Mouse (Mus musculus): ENCODE measurements around the gene Mief1.

Gene Mief1

DNA sequence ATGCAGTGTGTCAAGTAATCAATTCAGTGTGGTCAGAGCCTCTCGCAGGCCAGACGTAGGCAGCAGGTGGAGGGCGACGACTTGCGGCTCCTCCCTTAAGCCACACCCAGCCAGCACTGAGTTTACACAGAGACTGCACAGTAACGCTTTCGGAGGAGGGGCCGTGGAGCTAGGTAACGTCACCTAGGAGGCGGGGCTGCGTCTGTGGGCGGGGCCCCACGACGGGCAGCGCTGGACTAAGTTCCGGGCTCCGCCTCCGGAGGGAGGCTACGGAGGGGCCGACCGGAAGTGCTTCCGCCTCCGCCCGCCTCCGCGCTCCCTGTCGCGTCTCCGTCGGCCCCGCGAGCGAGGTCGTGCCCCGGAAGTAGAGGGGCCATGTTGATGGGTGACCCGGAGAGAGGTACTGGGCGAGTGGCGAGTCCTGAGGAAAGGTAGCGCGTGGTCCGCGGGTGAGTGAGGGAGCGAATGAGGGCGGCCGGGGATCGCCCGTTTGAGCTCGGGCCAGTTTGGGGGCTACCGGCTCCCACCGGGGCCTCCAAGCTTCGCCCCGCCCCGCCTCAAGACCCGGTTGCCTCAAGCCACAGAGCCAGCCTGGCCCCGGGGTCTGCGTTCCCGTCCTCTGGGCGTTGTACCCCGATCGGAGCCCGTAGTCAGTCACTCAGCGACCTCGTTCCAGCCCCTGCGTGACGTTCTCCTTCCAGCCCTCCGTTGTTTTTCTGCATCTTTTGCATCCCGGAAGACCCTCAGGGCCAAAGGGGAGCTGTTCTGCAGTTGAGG lies at the start of gene Mief1:
Gene Mief1 (plus strand): TSS at position 286 of the 777 bp plus-strand sequence.
- peak; percentile 84 for DNase-seq (ENCODE audit: low read depth, low spot score)

DNA sequence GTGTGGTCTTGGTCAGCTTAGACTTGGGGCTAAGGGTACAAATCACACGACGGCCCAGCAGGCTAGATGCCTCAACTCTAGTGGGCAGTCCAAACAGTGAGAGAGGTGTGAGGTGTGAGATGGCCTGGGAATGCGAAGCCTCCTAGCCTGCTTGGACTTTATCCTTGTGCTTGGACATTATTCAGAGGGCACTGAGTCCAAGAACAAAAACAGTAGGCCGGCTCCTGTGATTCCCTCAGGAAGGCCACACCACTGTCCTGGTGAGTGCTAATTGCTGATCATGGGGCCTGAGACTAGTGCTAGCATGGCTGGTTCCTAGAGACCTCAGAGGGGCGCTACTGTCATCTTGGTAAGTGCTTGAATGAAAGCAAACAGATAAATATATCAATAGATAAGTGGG lies 44.9 kb upstream of the Mief1 start:
- DNase-seq (ENCODE audit: low read depth, low spot score), result no peak

DNA sequence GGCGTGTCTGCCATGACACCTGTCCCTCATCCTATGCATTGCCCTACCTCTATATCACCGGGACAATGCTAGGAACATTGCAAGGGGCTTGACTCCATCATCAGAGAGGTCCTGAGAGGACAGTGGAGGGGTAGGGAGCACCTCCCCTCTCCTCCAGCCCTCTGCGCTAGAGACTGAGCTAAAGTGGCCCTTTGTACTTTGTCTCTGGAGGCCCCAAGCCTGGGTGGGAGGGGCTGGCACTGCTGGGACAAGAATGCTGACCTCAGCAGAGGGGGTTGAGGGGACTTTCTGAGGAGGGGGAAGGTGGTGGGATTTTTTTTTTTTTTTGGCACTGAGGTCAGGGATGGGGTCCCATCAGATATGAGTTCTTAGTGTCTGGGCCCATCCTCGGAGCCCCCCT lies 43.7 kb upstream of the Mief1 start:
- no peak for DNase-seq (ENCODE audit: low read depth, low spot score)

DNA sequence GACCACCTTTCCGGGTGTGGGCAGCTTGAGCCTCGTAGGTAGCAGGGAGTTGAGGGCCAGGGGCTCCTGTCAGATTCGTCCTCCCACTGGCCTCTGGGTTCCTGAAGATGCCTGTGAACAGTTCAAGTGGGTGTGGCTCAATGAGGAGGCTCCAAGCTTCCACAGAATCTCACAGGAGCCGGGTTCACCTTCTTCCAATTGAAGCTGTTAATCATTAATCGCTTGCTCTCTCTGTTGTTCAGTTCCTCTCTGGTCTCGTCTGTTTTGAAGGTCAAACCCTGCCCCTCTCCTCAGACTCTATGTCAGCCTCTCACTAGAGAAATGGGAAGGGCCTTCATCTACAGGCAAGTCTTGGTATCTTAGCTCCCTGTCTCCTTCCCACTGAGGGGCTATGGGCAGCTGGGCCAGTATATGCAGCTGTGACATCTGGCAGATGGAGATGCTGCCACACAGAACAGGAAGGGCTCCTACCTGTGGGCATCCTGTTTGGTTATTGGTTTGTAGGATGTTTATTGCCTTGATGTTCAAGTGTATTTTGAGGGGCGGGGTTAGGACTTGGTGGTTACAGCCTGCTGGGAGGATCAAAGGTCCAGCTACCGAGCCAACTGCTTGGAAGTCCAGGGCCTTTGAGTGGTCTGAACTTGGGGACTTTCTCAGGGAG lies 42.1 kb upstream of the Mief1 start:
- DNase-seq (ENCODE audit: low read depth, low spot score), result no peak

DNA sequence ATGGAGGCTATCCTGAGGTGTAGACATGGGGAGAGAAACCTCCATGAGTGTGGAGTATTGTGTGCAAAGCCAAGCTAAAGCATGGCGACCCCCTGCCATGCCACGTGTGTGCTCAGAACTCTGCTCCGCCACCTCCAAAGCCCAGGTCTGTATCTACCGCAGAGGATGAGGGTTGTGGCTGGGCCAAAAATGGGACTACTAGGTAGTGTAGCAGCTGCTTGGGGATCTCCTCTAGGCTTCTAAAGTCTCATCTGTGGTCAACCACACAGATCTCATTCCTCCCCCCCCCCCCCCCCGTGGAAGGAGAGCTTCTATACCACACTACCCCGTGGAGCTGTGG lies 41.6 kb upstream of the Mief1 start:
- no peak for DNase-seq (ENCODE audit: low read depth, low spot score)

DNA sequence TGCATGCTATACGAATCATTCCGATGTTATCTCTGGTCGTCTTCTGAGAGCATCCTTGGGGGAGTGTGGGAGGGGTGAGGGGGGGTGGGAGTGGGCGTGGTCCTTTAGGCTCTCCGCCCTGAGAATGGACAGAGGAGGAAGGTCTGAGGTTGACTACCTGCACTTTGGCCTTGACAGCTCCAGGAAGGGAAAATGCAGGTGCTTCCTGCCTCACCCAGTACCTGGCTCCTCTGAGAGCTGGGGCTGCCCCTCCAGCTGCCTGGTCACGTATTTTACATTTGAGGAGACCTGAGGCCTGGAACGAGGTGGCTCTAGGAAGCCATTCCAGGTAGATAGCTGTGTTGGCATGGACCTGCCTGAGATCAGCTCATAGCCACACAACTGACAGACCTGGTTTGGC lies 41.0 kb upstream of the Mief1 start:
- DNase-seq (ENCODE audit: low read depth, low spot score), result no peak

DNA sequence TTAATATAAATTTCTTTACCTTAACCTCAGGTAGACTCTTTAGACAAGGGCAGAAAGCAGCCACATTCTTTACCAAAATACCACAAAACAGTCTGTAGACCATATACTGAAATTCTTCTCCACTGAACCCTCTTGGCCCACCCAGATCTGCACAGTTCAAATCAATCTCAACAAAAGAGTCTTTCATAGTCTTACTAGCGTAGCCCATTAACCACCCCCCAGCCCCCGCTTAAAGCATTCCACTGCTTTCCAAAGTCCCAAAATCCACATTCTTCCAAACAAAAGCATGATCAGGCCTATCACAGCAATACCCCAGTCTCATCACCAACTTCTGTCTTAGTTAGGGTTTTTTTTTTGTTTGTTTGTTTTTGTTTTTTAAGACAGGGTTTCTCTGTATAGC lies 34.3 kb upstream of the Mief1 start:
- no peak for DNase-seq (ENCODE audit: low read depth, low spot score)

DNA sequence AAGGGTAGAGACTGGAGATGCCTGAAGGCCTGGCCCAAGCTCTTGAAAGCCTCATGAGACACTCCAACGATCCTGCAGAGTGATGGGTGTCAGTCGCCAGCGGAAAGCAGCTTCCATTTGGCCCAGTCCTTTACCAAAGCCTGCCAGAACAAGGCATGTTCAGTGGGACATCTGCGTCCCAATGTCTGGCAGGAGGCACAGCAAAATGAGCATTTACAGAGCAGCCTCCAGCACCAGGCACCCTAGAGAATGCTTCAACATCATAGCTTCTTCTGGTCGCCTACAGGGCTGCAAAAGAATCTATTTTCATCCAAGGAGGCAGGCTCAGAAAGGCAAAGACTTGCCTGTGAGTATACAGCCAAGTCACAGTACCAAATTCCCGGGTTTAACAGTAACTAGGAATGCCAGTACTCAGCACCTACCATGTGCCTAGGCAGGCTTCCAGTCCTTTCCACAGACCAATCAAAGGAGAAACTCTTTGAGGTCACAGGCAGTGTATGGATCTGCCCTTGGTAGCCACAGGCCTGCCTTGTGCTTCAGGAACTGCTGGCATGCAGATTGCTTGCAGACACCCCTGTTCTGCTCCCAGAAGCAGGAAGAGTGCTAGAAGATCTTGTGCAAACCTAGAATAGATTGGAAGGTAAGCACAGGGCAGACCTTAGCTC lies 31.6 kb upstream of the Mief1 start:
- DNase-seq (ENCODE audit: low read depth, low spot score), result no peak

DNA sequence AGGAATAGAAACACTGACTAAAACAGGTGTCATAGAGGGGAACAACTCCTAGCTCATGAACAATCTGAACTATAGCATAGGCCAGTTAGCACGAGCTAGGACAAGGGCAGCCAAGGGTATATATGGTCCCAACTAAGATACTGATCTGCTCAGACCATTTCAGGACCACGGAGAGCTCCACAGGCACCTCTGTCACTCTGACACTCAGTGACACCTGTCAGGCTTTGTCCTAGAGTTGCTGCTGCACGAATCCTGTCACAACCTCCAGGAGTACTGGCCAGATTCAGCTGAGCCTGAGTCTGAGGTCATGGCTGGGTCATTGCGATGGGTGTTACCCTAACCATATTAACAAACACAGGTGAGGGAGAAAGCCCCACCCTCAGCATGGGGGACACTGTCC lies 30.4 kb upstream of the Mief1 start:
- no peak for DNase-seq (ENCODE audit: low read depth, low spot score)

DNA sequence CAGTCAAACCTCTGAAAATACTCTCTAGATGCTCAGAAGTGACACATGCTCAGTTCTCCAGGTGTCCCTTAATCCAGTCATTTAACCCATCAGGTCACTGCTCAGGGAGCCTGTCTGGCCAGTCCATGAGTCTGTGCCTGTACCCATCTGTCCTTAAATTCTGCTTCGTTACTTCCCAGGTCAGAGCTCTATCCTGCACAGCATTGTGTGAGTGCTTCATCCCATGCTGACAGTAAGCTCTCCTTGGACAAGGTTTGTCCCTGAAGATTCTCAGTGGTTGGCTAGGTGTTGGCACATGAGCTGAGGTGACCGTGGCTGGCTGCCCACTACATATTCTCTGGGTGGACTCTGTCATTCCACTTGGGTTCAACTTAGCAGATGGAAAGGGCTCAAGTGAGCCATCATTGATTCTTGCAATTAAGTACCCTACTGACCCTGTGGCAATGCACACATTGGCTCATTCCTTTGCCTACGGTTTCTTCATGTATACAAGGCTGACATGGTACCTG lies 27.7 kb upstream of the Mief1 start:
- no peak for DNase-seq (ENCODE audit: low read depth, low spot score)

DNA sequence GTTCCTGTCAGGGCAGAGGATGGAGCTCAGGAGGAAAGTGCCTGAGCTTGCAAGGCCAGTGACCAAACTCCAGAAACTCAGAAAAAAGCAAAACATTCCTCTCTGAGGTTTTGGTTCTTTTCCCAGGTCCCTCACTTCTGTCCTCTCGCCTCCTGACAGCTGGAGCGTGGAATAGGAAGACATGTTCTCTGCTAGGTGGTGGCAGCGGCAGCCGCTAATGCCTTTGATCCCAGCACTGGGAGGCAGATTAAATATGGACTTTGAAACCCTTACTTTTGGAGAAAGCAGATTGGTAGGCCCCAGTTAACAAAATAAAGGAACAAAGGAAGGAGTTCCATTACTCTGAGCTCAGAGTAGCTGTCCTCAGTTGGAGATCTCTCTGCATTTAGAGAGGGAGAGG lies 25.4 kb upstream of the Mief1 start:
- no peak for DNase-seq (ENCODE audit: low read depth, low spot score)

DNA sequence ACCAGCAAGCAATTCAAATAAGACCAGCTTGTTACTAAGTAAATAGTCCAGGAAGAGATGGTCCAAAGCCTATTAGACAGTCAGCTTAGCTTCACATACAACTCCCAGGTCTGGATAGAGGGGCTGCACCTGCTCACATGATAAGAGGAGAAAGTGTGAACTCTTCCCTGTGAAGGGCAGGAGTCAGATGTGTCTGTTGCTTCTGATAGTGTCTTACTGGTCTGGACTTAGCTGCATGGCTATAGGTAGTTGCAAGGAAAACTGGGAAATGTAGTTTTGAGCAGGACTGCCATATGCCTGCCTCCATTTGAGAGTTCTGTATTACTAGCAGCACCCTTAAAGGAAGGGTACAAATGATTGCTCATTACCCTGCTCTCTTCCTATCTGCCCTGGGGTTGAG lies 20.1 kb upstream of the Mief1 start:
- no peak for DNase-seq (ENCODE audit: low read depth, low spot score)

DNA sequence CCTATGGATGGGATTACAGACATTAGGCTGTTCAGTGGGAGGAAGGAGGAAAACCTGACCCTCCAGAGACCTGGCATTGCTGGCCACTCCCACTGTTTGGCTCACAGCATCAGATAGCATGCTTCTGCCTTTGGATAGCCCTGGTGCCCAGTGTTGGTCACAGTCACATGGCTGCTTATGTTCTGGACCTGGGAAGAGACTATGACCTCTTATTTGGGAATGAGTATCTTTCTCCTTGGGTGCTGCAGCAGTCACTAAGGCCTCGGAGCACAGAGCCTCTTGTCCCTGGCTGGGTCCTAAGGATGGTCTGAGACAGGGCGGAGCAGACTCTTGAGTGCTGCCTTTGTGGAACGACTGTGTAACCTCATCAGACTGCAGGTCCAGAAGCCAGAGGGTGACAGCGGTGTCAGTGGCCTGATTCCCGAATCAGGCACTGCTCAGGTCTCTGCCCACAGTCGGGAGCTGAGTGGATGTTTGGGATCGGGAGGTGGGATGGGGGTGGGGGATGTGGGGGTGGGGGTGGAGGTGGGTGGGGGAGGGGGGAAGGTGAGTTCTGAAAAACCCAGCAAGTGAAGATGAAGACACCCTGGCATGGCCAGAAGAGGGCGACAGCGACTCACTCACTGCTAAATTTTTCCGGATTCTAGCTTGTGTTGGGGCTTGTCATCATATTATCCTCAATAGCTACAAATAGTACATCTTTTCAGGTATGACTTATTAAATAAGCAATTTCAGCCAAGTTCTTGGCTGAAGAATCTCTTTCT lies 17.9 kb upstream of the Mief1 start:
- no peak for DNase-seq (ENCODE audit: low read depth, low spot score)

DNA sequence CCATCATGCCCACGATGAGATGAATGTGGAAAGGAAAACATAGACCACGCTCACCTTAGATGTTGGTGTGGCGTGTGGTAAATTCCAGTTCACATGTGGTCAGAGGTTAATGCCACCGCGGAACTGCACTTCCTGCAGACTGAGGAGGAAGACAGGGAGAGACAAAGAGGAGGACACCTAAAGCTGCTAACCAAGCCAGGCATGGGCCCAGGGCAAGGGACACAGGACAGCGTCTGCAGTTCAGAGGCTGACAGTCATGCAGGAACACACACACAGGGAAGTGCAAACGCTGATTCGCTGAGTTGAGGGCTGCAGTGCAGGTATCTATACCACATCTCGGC lies 17.4 kb upstream of the Mief1 start:
- no peak for DNase-seq (ENCODE audit: low read depth, low spot score)

DNA sequence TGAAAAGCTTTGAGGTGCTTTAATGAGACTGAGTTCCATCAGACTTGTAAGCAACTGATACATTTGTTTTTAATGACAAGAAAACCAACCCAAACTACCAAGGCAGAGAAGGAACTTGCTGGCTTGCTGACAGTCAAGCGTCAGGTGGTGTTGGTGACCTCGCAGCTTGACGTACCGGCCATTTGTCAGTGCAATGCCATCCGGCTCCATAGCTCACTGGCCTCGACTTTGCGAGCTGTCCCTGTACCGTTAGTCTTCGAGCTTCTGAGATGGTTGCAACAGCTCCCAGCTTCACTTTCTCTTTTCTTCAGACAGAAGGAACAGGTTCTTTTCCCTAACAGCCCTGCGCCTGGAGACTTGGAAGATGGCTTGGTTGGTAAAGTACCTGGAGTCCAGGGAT lies 16.3 kb upstream of the Mief1 start:
- no peak for DNase-seq (ENCODE audit: low read depth, low spot score)

DNA sequence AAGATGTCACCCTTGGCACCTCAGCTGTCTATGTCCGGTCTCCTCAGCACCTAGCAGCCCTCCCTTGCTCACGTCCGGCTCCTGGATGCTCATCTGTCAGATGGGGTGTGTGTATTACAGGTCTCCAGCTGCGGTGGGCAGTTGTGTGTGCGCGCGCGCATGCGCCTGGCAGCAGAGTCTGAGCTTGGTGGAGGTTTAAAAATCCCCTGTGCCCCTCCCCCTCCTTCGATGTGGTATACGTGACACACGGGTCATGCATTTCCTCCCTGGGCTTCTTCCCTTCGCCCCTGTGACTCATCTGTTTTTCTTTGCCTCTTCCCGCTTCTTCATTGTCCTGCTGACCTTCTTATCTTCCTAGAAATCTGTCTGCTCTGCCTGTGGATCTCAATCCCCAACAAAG lies 14.6 kb upstream of the Mief1 start:
- no peak for DNase-seq (ENCODE audit: low read depth, low spot score)

DNA sequence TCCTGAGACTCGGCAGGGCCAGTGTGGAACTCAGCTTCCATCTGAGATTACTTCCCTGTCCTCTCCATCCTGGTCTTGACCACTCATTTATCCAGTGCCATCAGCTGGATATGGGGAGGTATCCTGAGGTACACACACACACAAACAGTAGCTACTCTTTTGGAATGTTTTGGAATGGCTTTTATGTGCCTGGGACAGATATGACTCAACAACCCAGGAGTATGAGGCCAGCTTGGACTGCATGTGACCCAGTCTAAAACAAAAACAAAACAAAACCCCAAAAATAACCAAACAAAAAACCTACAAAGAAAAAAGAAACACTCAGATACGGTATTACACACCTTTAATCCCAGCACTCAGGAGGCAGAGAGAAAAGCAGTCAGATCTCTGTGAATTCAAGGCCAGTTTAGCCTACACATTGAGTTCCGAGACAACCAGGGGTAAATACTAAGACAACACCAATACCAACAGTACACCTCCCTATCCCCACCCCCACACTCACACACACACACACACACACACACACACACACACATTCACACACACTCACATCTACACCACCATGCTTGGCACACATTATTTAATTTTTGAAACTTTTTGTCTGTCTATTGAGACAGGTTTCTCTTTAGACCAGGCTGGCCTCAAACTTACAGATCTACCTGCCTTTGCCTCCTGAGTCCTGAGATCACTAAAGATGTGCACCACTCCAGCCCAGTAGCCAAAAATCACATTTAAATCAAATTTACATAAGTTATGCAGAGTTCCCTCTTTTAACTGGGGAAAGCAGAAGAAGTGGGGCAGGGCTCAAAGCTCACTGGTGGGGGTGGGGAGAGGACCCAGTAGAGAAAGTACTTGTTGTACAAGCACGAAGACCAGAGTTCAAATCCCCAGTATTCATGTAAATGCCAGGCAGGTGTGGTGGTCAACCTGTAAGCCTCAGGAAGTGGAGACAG lies 13.8 kb upstream of the Mief1 start:
- DNase-seq (ENCODE audit: low read depth, low spot score), result no peak

DNA sequence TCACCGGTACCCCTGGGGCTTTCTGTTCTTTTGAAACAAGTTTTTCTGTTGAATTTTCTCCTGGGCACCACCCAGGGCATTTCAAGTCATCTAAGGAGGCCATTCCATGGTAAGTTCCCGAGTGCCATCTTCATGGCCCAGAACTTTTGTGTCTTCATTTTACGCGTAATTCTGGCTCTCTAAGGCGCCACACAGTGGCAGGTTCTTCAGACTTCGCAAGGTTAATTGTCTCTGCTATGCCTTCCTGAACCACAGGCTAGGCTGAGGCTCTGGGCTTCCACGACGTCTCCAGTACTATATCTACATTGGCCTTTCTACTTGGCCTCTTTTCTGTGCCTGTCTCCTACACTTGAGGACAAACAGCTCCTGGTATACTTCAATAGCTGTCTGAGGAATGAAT lies 12.8 kb upstream of the Mief1 start:
- no peak for DNase-seq (ENCODE audit: low read depth, low spot score)

DNA sequence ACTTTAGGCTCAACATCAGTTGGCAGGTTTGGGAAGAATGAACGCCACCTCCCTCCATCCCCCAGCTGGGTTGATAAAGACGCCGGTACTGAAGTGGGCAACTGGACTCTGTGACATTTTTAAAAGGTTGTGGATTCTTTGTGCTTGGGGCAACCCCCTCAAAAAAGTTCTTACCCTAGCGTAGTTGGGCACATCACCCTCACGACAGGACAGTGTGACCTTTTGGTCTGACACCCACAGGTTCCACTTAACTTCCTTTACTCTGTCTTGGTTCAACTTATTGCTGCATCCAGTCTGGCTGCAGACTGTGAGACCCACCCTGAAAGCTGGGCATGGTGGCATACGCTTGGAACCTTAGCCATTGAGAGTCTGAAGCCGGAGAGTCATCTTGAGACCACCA lies 10.1 kb upstream of the Mief1 start:
- DNase-seq (ENCODE audit: low read depth, low spot score), result no peak

DNA sequence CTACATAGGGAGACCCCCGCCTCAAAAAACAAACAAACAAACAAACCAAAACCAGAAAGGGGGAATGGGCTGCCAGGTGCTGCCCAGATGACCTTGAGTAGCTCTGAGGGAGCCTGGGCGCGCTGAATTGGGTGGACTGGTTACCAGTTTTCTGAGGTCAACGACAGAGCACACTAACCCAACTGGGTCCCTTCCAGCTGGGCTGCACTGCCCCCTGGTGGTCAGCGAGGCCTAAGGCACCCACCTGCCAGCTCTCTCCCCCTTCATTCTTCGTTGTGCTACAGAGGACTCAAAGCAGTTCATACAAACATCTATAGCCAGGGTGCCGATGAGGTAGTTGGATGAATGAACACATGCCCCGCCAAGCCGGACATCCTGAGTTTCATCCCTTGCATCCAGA lies 8.6 kb upstream of the Mief1 start:
- no peak for DNase-seq (ENCODE audit: low read depth, low spot score)

DNA sequence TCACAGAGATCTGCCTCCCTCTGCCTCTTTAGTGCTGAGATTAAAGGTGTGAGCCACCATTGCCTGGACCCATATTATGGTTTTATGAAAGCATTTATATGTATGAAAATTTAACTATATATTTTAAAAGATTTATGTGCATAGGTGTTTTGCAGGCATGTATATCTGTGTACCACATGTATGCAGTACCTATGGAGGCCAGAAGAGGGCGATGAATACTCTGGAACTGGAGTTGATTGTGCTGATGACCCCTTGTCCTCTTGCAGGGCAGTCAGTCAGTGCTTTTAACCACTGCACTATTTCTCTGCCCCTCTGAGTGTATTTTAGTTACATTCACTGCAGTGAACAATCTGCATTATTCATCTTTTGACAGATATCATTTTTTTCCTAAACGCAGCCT lies 8.0 kb upstream of the Mief1 start:
- DNase-seq (ENCODE audit: low read depth, low spot score), result no peak
